Mouse (Mus musculus) adrenal gland, adult 8-10 months (tissue): ENCODE measurements at regions not wholly inside any gene's neighbourhood (a gene's known extent, or its start where the extent isn't known, plus 50 kb on each side); places are given as distances from the start of the nearest gene placed in this dataset.
A peak's percentile ranks its signal among the peaks of the same experiment; 100 is the strongest.

ENCODE experiments used
- DNase-seq: peaks from one replicate; pipeline ENCODE4 v3.0.0; 2022

GRCm38 (mm10) chr1:51644399-51644798, 166.2 kb upstream of the Nabp1 start:
- peak; percentile 45 for DNase-seq

GRCm38 (mm10) chr1:51643640-51644039, 165.4 kb upstream of the Nabp1 start:
- DNase-seq, result no peak

DNA sequence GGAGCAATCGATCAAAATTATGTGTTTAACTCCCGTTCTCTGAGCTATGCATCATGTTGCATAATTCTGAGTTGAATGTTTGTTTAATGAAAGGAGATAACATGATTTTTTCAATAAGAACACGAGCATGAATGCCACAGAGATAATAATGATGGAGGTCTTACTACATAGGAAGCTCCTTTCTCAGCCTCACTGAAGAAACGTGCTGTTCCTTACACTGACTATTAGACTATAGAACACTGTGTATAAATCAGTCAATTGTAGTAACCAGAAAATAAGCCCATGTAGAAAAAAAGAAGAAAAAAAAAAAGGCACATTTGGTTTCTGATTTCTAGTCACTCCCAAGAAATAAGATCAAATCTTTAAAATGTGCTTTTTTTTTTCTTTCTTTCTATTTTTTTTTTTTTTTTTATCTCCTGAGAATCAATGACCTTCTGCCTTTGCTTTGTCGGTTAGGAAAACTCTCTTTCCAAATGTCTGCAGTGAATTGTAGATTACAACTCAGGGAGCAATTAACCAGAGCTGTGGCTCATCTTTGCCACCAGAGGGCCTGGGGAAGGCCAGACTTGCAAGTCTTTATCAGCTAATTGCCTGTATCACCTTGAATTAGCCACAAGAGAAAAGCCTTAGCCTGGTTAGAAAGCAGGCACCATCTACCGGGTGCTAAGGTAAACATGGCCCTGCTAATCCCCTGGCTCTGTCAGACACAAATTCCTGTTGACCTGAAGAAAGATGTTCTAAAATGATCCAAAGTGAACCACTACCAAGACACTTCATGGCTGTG, 160.5 kb upstream of the Nabp1 start:
- DNase-seq, result no peak

GRCm38 (mm10) chr1:51635881-51636515, 157.8 kb upstream of the Nabp1 start:
- DNase-seq, result no peak

- DNase-seq, result no peak
Observed at GRCm38 (mm10) chr1:51633795-51634194, 155.6 kb upstream of the Nabp1 start.

DNA sequence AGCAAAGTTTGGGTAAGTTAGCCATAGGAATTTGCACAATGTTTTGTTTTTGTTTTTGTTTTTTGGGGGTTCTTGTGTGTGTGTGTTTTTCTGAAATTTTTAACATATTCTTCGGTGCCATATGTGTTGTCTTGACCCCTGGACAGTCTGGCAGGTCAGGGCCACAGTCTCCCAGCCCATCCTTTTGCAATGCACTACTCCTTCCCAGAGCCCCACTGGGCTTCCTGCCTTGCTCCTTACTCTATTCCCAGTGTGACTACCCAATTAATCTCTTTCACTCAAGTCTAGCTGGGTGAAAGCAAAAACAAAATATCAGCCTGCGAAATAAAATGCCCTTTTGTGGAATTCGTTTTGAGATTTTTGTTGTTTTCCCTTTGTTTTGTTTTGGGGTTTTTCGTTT, 154.6 kb upstream of the Nabp1 start:
- DNase-seq, result no peak

DNA sequence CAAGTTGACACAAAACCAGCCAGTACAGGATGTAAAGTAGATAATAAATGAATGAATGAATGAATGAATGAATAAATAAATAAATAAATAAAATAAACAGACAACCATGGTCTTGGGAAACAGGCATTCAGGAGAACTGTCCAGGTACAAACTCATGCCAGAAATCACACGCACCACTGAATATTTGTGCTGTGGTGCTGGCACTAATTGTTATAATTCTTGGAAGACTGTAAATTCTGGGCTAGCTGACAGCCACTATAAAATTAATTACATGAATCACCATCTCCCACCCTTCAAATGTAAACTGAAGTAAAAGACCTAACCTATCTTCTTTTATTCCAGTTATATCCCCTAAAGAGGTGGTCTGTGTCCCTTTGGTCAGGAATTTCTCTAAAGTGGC, 151.6 kb upstream of the Nabp1 start:
- DNase-seq, result no peak

- DNase-seq, result no peak
Observed at GRCm38 (mm10) chr1:51628137-51628793, 150.0 kb upstream of the Nabp1 start.

DNA sequence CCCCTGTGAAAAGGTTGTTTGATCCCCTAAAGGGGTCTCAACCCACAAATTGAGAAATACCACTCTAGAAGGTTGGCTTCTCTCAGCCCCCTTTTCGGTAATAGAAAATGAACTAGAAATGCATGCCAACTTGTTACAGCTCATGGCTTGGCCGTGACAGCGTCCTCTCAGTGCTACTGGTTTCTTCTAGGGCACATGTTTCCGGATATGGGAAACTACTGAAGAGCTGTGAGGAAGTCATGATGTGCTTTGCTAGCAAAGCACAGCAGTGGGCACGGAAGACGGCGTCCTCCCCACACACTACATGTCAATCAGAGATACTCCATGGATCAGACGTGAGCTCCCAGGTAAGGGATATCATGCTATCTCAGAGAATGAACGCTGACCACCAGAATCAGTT, 148.1 kb upstream of the Nabp1 start:
- no peak for DNase-seq

GRCm38 (mm10) chr1:51625079-51625478, 146.9 kb upstream of the Nabp1 start:
- no peak for DNase-seq

- no peak for DNase-seq
Observed at GRCm38 (mm10) chr1:51624551-51624950, 146.3 kb upstream of the Nabp1 start.

DNA sequence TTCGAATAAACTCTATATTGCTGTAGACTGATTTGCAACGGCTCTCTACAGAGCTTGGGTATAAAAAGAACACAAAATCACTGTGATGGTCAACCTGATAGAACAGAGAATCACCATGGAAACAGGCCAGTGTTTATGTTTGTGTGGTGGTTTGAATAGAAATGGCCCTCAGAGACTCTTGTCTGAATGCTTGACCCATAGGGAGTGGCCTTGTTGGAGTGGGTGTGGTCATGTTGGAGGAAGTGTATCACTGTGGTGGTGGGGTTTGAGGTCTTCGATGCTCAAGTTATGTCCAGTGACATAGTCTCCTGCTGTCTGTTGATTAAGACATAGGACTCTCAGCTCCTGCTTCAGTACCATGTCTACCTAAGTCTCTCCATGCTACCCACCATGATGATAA, 144.8 kb upstream of the Nabp1 start:
- no peak for DNase-seq

DNA sequence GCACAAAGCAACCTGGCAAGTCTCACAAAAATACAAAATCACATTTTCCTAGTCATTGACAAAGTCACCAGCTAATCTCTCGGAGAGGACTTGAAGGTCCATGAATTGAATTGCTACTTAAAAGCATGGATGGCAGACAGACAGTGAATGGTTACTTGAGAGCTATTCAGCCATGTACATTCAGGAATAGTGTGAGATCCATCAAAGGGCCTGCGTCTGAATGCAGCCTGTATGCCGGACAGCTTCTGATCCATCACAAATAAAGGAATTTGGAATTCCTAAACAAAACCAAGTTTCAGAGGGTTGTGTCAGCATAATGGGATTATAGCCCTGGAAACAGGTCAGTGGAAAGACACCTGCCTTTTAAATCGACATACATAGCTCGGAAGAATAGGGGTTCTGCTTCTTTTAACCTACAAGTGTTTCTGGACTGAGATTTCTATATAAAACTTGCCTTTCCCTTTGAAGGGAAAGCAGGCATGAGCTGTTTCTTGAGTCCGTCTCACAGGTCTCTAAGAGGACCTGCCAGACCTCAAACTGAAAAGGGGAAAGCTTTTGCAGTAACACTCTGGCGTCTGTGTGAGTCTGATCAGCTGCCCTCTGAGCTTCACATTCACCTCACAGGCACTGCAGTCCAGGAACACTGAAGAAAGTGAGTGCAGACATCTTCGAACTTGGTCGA, 144.1 kb upstream of the Nabp1 start:
- DNase-seq, result no peak

DNA sequence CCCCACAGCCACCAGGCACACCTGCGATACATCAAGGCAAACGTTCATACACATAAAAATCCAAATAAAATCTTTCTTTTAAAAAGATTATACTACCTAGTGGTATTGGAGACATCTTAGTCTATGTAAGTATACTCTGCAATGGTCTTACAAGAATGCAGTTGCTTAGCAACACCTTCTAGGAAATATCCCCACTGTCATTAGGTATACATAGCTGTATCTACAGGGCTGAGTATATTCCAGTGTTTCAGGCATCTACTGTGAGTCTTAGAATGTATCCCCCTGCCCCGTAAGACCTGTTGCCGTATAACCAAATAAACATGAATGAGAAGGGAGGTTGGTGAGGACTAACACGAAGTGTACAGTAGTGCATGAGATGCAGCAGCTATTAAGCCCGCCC, 142.8 kb upstream of the Nabp1 start:
- DNase-seq, result no peak

- DNase-seq, result no peak
Observed at GRCm38 (mm10) chr1:51617502-51618251, 139.5 kb upstream of the Nabp1 start.

DNA sequence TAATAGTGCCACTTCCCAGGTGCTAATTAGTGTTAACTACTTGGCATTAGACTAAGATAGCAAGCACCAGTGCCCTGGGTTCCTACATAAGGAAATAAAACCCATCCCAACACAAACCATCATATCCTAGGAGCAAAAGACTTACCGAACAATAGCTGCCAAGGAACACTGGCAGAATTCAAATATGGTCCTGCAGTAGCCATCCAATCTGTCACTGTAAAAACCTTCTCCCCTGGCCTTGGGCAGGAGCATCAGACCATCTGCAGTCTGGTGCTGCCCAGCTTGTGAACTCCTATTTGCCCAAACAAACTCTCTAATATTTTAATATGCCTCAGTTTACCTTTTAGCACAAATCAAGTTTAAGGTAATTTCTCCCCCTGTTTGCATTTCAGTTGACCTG, 137.9 kb upstream of the Nabp1 start:
- DNase-seq, result no peak

GRCm38 (mm10) chr1:51615523-51615922, 137.3 kb upstream of the Nabp1 start:
- DNase-seq, result peak; percentile 13

- DNase-seq, result no peak
Observed at GRCm38 (mm10) chr1:51614700-51615099, 136.5 kb upstream of the Nabp1 start.

GRCm38 (mm10) chr1:51609295-51609694, 131.1 kb upstream of the Nabp1 start:
- DNase-seq, result no peak

DNA sequence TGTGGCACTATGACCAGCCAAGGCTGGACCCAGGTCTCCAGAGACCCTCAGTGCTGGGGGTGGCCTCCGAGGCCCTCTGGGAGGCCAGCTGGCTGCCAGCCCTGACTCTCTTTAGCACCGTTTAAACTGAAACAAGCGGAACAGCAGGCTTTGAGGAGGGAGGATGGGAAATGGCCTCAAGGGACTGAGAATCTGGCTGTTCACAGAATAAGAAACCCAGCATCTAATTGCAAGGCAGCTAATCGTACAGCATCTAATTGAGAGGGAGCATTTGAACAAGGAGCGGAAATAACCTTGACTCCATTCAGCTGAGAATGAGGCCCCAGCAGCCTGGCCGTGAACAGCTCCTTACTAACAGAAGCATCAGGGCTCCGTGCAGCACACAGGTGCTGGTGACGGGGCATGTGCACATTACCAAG, 129.2 kb upstream of the Nabp1 start:
- DNase-seq, result no peak

GRCm38 (mm10) chr1:51602071-51602470, 123.8 kb upstream of the Nabp1 start:
- DNase-seq, result no peak

- no peak for DNase-seq
Observed at GRCm38 (mm10) chr1:51600425-51600824, 122.2 kb upstream of the Nabp1 start.
